ENCODE assay signal across 23 mouse cellular contexts in genomic region chr1:119298696-119299230, GRCm38 (mm10).
"Had no signal": no experiment of that assay in that cellular context is flagged by ENCODE, and none has a peak within 500 bp of the region (broad histone marks: within the 10 kb centered on the region; RNA-seq: fewer than 3 reads in every experiment).

No protein-coding gene starts in this region.

- H3K4me3 ChIP-seq: heart, embryonic 10.5 days; heart, embryonic 12.5 days; hindbrain, embryonic 13.5 days; intestine, embryonic 15.5 days; limb, embryonic 13.5 days; limb, embryonic 15.5 days; liver, embryonic 12.5 days had no signal

- H3K9ac ChIP-seq: heart, embryonic 12.5 days; hindbrain, embryonic 13.5 days; intestine, embryonic 15.5 days; limb, embryonic 13.5 days; limb, embryonic 15.5 days; liver, embryonic 12.5 days; liver, embryonic 14.5 days had no signal

- H3K36me3 ChIP-seq: heart, embryonic 10.5 days; heart, embryonic 12.5 days; hindbrain, embryonic 13.5 days; intestine, embryonic 15.5 days; limb, embryonic 13.5 days; limb, embryonic 15.5 days; liver, embryonic 12.5 days had no signal

- H3K4me2 ChIP-seq: heart, embryonic 12.5 days; hindbrain, embryonic 13.5 days; intestine, embryonic 15.5 days; limb, embryonic 13.5 days; limb, embryonic 15.5 days; liver, embryonic 12.5 days had no signal

- H3K9me3 ChIP-seq: heart, embryonic 10.5 days; heart, embryonic 12.5 days; hindbrain, embryonic 13.5 days; intestine, embryonic 15.5 days; limb, embryonic 13.5 days; limb, embryonic 15.5 days; liver, embryonic 12.5 days had no signal

- DNase-seq: gastrocnemius, postnatal 14 days; gastrocnemius, postnatal 36 days; heart, adult 18-20 months; heart, postnatal 10 days; kidney, adult 18-20 months; kidney, adult 8-10 months; kidney, postnatal 10 days; kidney, postnatal 25 days; kidney, postnatal 4 days; layer of hippocampus, adult 9-11 months; layer of hippocampus, postnatal 36 days; left cerebral cortex, postnatal 4 days had no signal

- H3K27ac ChIP-seq: hindbrain, embryonic 13.5 days; intestine, embryonic 15.5 days; limb, embryonic 13.5 days; limb, embryonic 15.5 days; liver, embryonic 12.5 days; liver, embryonic 14.5 days had no signal

- H3K4me1 ChIP-seq: hindbrain, embryonic 13.5 days; intestine, embryonic 15.5 days; limb, embryonic 13.5 days; limb, embryonic 15.5 days; liver, embryonic 12.5 days had no signal

- ATAC-seq: hindbrain, embryonic 16.5 days; inflammation-experienced regulatory T-cells, adult 6 months; intestine, embryonic 15.5 days; intestine, postnatal 0 days; liver, embryonic 12.5 days had no signal

- H3K27me3 ChIP-seq: heart, embryonic 12.5 days; intestine, embryonic 15.5 days; limb, embryonic 13.5 days; limb, embryonic 15.5 days; liver, embryonic 12.5 days had no signal
